Mouse (Mus musculus): Measurements from ENCODE around the gene Caskin1.

Gene Caskin1

GRCm38 (mm10) chr17:24534160-24534718, 45.8 kb downstream of the Caskin1 start, which contains the start of gene Rab26:
Gene Rab26 (minus strand): TSS chr17:24534210.
- DNase-seq: no peak

GRCm38 (mm10) chr17:24535300-24535699, 46.9 kb downstream of the Caskin1 start:
- DNase-seq: no peak

- no peak for DNase-seq
Observed at GRCm38 (mm10) chr17:24537536-24537935, 49.1 kb downstream of the Caskin1 start.

- peak; percentile 29 to 61 for DNase-seq
Observed at GRCm38 (mm10) chr17:24538950-24539349, 50.5 kb downstream of the Caskin1 start.

GRCm38 (mm10) chr17:24540375-24540774, 52.0 kb downstream of the Caskin1 start:
- DNase-seq: peak in 1 of 2 experiments; percentile 41

- DNase-seq: no peak
Observed at GRCm38 (mm10) chr17:24544613-24545012, 56.2 kb downstream of the Caskin1 start.

- DNase-seq: no peak
Observed at GRCm38 (mm10) chr17:24545247-24545646, 56.8 kb downstream of the Caskin1 start.

- DNase-seq: no peak
Observed at GRCm38 (mm10) chr17:24546234-24546633, 57.8 kb downstream of the Caskin1 start.

- DNase-seq: peak in 1 of 2 experiments; percentile 47
Observed at GRCm38 (mm10) chr17:24548435-24548834, 60.0 kb downstream of the Caskin1 start.

- DNase-seq: peak; percentile 35 to 54
Observed at GRCm38 (mm10) chr17:24548921-24549617, 60.7 kb downstream of the Caskin1 start.

- DNase-seq: peak; percentile 99 to 100
Observed at GRCm38 (mm10) chr17:24549618-24550415, 61.4 kb downstream of the Caskin1 start, which contains the start of gene Pkd1. Gene Pkd1 (plus strand): TSS chr17:24549834.

- peak; percentile 61 to 67 for DNase-seq
Observed at GRCm38 (mm10) chr17:24550416-24551049, 62.1 kb downstream of the Caskin1 start.

- DNase-seq: no peak
Observed at GRCm38 (mm10) chr17:24551050-24551444, 62.6 kb downstream of the Caskin1 start.

GRCm38 (mm10) chr17:24557091-24557490, 68.7 kb downstream of the Caskin1 start:
- no peak for DNase-seq
